Mouse (Mus musculus) hindbrain, postnatal 0 days (tissue): ENCODE results near the gene Lyl1. TPM values are rescaled to one million over a fixed set of nuclear protein-coding genes. Genes with fewer than 3 reads are reported as not detected.
A peak's percentile ranks its signal among the peaks of the same experiment; 100 is the strongest.

Experiments used
- ATAC-seq: fragments of 200-750 bp; cut with Nextera tagmentation; 2 replicates; pipeline ENCODE4 v1.8.0; 2017; ENCODE audit warnings: mild to moderate bottlenecking, moderate TSS enrichment, moderate library complexity
- DNase-seq: peaks from one replicate; pipeline ENCODE4 v3.0.0-alpha.2; 2015; ENCODE audit warnings: low spot score
- H3K27ac ChIP-seq: fragments of 300-500 bp; sonication (generic); 2 replicates; pipeline ENCODE4 v1.5.1; 2014; ENCODE audit warnings: mild to moderate bottlenecking
- H3K27me3 ChIP-seq: fragments of 300-500 bp; sonication (generic); 2 replicates; pipeline ENCODE4 v1.6.1; 2014; ENCODE audit warnings: low read length, mixed read lengths; ENCODE audit not compliant: insufficient read depth
- H3K36me3 ChIP-seq: fragments of 300-500 bp; sonication (generic); 2 replicates; pipeline ENCODE4 v1.6.1; 2014; ENCODE audit warnings: low read length, mixed read lengths; ENCODE audit not compliant: insufficient read depth
- H3K4me1 ChIP-seq: fragments of 300-500 bp; sonication (generic); 2 replicates; pipeline ENCODE4 v1.6.1; 2014; ENCODE audit warnings: antibody characterized with exemption, low read length, mixed read lengths; ENCODE audit not compliant: insufficient read depth
- H3K4me2 ChIP-seq: fragments of 300-500 bp; sonication (generic); 2 replicates; pipeline ENCODE4 v1.6.1; 2014; ENCODE audit warnings: low read depth, mild to moderate bottlenecking, low read length, moderate library complexity, mixed read lengths
- H3K4me3 ChIP-seq: fragments of 300-500 bp; sonication (generic); 2 replicates; pipeline ENCODE4 v1.5.1; 2014; ENCODE audit warnings: low read length
- H3K9ac ChIP-seq: fragments of 300-500 bp; sonication (generic); replicated peaks from 2 replicates; pipeline ENCODE4 v1.6.1; 2014; ENCODE audit warnings: mild to moderate bottlenecking, low read length, moderate library complexity, mixed read lengths
- H3K9me3 ChIP-seq: fragments of 300-500 bp; sonication (generic); 2 replicates; pipeline ENCODE4 v1.6.1; 2016; ENCODE audit warnings: low read length, mixed read lengths
- CTCF ChIP-seq: IDR thresholded peaks from 2 replicates; pipeline ENCODE4 v1.5.1; 2016; ENCODE audit warnings: antibody characterized with exemption, control low read depth, low read depth
- WGBS: fragments of 180-500 bp; shearing (Covaris S2); extraction: QIAGEN DNeasy Blood & Tissue Kit; methylation state at CpG from one replicate; pipeline ENCODE4 v1.1.7; 2014; 5-methylcytosine and 5-hydroxymethylcytosine counted together
- polyA plus RNA-seq: library from polyadenylated mRNA; unstranded; fragments of >200 nt; fragmentation: Nextera tagmentation; extraction: Ambion mirVana; gene quantifications from 2 replicates; pipeline ENCODE4 v1.2.1, GENCODE M21; 2015
- total RNA-seq: library from RNA; depleted of rRNA; stranded (reverse); fragments of >200 nt; gene quantifications from 2 replicates; pipeline ENCODE4 v1.2.3, GENCODE M21; 2014

The Lyl1 gene
- total and polyA plus RNA-seq, 2 experiments from 2014 or later: 1.7 to 2.0 TPM

GRCm38 (mm10) chr8:84711933-84712758 lies 10.9 kb downstream of the Lyl1 start:
- ATAC-seq (peak; percentile 91), DNase-seq (peak; percentile 89)
- H3K4me2 ChIP-seq: no peak overlapping the region
- TF ChIP-seq CTCF: peak; percentile 51
- no peak overlapping the region for H3K4me3 ChIP-seq
- H3K9ac ChIP-seq: no peak overlapping the region
- WGBS: 17% methylated on average over 9 of the region's 11 CpGs
- peak overlapping the region; percentile 77 for H3K27ac ChIP-seq
- H3K27me3 ChIP-seq: no peaks in the 10 kb centered on the region
- H3K9me3 ChIP-seq: no peaks in the 10 kb centered on the region
- H3K4me1 ChIP-seq: peaks cover 19% of the 10 kb centered on the region
- no peaks in the 10 kb centered on the region for H3K36me3 ChIP-seq

GRCm38 (mm10) chr8:84712759-84713120 lies 11.5 kb downstream of the Lyl1 start:
- Histone ChIP-seq H3K27me3 (no peaks in the 10 kb centered on the region), H3K4me2 (no peak overlapping the region), H3K36me3 (no peaks in the 10 kb centered on the region; the same call in 1 of the 2 replicates), H3K27ac (peak overlapping the region; percentile 77), H3K9me3 (no peaks in the 10 kb centered on the region), H3K4me3 (no peak overlapping the region), H3K4me1 (peaks cover 15% of the 10 kb centered on the region), H3K9ac (no peak overlapping the region)
- TF ChIP-seq CTCF: no peak
- ATAC-seq: peak; percentile 33
- 11% methylated on average over 3 of the region's 3 CpGs for WGBS
- no peak for DNase-seq

DNA sequence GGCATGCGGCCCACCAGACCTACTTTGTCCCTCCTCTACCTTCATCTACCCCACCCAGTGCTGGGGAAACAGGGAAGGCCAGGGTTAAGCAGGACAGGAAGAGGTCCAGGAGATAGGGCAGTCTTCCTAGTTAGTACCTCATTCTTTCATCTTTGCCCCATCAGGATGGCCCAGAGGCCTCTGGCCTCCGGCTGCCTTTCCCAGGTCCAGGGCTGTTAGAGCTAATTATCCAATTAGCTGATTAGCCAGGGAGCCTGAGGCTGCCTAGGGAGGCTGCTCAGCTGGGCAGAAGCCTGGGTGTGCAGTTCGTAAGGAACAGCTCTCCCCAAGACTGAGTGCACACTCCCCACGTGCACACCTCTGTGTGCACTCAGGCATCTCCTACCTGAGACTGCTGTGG lies 12.1 kb downstream of the Lyl1 start:
- Histone ChIP-seq H3K4me1 (peaks cover 14% of the 10 kb centered on the region), H3K9ac (no peak overlapping the region), H3K27ac (peak overlapping the region; percentile 77), H3K4me2 (no peak overlapping the region), H3K9me3 (no peaks in the 10 kb centered on the region), H3K36me3 (no peaks in the 10 kb centered on the region; the same call in 1 of the 2 replicates), H3K27me3 (no peaks in the 10 kb centered on the region), H3K4me3 (no peak overlapping the region)
- DNase-seq (no peak), ATAC-seq (no peak)
- WGBS: 41% methylated on average over 4 of the region's 4 CpGs
- no peak for TF ChIP-seq CTCF

DNA sequence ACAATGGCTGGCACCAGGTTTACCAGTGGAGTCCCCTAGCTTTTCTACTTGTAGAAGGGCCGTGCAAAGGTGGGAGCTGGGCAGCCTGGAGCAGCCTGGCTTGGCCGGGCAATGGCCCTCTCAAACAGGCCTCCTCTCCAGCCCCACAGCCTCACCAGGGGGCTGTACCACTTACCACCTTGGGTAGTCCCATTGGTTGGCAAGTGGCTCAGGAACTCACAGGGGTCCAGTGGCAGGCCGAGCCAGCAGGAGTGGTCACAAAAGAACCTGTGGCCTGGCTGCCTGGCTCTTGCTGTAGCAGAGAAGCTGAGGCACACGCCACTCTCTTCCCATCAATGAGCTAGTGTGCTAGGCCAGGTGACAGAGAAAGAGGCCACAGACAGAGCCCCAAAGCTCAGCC lies 12.9 kb downstream of the Lyl1 start:
- peaks cover 14% of the 10 kb centered on the region for H3K4me1 ChIP-seq
- DNase-seq: no peak
- 43% methylated on average over 4 of the region's 4 CpGs for WGBS
- no peaks in the 10 kb centered on the region; the same call in 1 of the 2 replicates for H3K36me3 ChIP-seq
- no peaks in the 10 kb centered on the region for H3K9me3 ChIP-seq
- no peak for TF ChIP-seq CTCF
- ATAC-seq: no peak
- no peaks in the 10 kb centered on the region for H3K27me3 ChIP-seq
- no peak overlapping the region for H3K9ac ChIP-seq
- peak overlapping the region; percentile 77 for H3K27ac ChIP-seq
- H3K4me2 ChIP-seq: no peak overlapping the region
- no peak overlapping the region for H3K4me3 ChIP-seq

GRCm38 (mm10) chr8:84715893-84716468 lies 14.7 kb downstream of the Lyl1 start:
- 17% methylated on average over 26 of the region's 27 CpGs for WGBS
- DNase-seq: no peak
- Histone ChIP-seq H3K9ac (no peak overlapping the region; the same call in 1 of the 2 replicates), H3K36me3 (no peaks in the 10 kb centered on the region; the same call in 1 of the 2 replicates), H3K4me3 (no peak overlapping the region), H3K27me3 (no peaks in the 10 kb centered on the region), H3K27ac (0 out of 2 replicates have a peak overlapping the region, but pooled peaks have one; percentile 5), H3K4me2 (peak overlapping the region; percentile 22; the same call in 1 of the 2 replicates), H3K9me3 (no peaks in the 10 kb centered on the region), H3K4me1 (peaks cover 8% of the 10 kb centered on the region; the same call in 1 of the 2 replicates)
- no peak for TF ChIP-seq CTCF
- no peak for ATAC-seq

- 71% methylated on average over 11 of the region's 11 CpGs for WGBS
- TF ChIP-seq CTCF: no peak
- DNase-seq (no peak), ATAC-seq (no peak)
- H3K27ac ChIP-seq: peak overlapping the region; percentile 45
- H3K36me3 ChIP-seq: peaks cover 7% of the 10 kb centered on the region; the same call in 1 of the 2 replicates
- H3K9ac ChIP-seq: no peak overlapping the region
- no peaks in the 10 kb centered on the region for H3K27me3 ChIP-seq
- peaks cover 8% of the 10 kb centered on the region; the same call in 1 of the 2 replicates for H3K4me1 ChIP-seq
- H3K9me3 ChIP-seq: no peaks in the 10 kb centered on the region
- H3K4me3 ChIP-seq: no peak overlapping the region
- H3K4me2 ChIP-seq: no peak overlapping the region
These were observed 15.5 kb downstream of the Lyl1 start for GRCm38 (mm10) chr8:84716790-84717189.

DNA sequence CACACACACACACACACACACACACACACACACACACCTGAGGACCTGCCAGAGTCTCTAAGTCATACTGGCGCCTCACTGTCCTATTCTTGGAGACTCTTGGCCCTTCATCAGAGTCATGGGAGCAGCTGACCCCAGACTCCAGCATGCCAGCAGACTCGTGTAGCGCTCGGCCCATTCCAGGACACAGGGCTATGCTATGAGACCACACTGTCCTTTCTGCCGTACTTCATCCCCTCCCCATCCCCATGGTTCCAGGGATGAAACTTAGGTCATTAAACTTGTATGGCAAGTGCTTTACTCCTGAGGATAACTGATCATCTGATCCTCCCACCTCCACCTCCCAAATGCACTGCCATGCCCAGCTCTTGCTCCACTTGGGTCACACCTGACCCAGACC lies 17.2 kb downstream of the Lyl1 start:
- 82% methylated on average over 5 of the region's 5 CpGs for WGBS
- no peak overlapping the region for H3K4me2 ChIP-seq
- ATAC-seq: no peak
- H3K27ac ChIP-seq: no peak overlapping the region
- no peak for TF ChIP-seq CTCF
- no peak overlapping the region for H3K9ac ChIP-seq
- peaks cover 15% of the 10 kb centered on the region for H3K4me1 ChIP-seq
- no peaks in the 10 kb centered on the region for H3K9me3 ChIP-seq
- H3K27me3 ChIP-seq: no peaks in the 10 kb centered on the region
- DNase-seq: no peak
- H3K36me3 ChIP-seq: peaks cover 9% of the 10 kb centered on the region; the same call in 1 of the 2 replicates
- no peak overlapping the region for H3K4me3 ChIP-seq
